Mouse (Mus musculus) forebrain, embryonic 14.5 days (tissue): ENCODE data around the gene Crocc. TPM values are rescaled to one million over a fixed set of nuclear protein-coding genes. Genes with fewer than 3 reads are reported as not detected.

Experiments
- ATAC-seq: fragments of 200-750 bp; cut with Nextera tagmentation; 2 replicates; pipeline ENCODE4 v1.8.0; 2017; ENCODE audit warnings: mild to moderate bottlenecking, moderate library complexity
- DNase-seq: peaks from one replicate; pipeline ENCODE4 v3.0.0-alpha.2; 2015; ENCODE audit warnings: low spot score
- H3K27ac ChIP-seq: fragments of 300-500 bp; sonication (generic); 2 replicates; pipeline ENCODE4 v1.5.1; 2014; ENCODE audit warnings: low read depth, mild to moderate bottlenecking, control low read depth, low read length, moderate library complexity
- H3K27me3 ChIP-seq: fragments of 300-500 bp; sonication (generic); replicated peaks from 2 replicates; pipeline ENCODE4 v1.6.1; 2014; ENCODE audit warnings: low read length, control low read depth, mixed read lengths; ENCODE audit not compliant: control insufficient read depth, insufficient read depth
- H3K36me3 ChIP-seq: fragments of 300-500 bp; sonication (generic); 2 replicates; pipeline ENCODE4 v1.6.1; 2014; ENCODE audit warnings: low read length, control low read depth; ENCODE audit not compliant: control insufficient read depth, insufficient read depth
- H3K4me1 ChIP-seq: fragments of 300-500 bp; sonication (generic); 2 replicates; pipeline ENCODE4 v1.6.1; 2014; ENCODE audit warnings: antibody characterized with exemption, low read length, control low read depth; ENCODE audit not compliant: control insufficient read depth, insufficient read depth
- H3K4me2 ChIP-seq: fragments of 300-500 bp; sonication (generic); 2 replicates; pipeline ENCODE4 v1.6.1; 2014; ENCODE audit warnings: mild to moderate bottlenecking, control low read depth, low read length
- H3K4me3 ChIP-seq: fragments of 300-500 bp; sonication (generic); 2 replicates; pipeline ENCODE4 v1.5.1; 2014; ENCODE audit warnings: low read depth, low read length, control low read depth
- H3K9ac ChIP-seq: fragments of 300-500 bp; sonication (generic); 2 replicates; pipeline ENCODE4 v1.6.1; 2014; ENCODE audit warnings: mild to moderate bottlenecking, low read length, control low read depth, moderate library complexity
- H3K9me3 ChIP-seq: fragments of 300-500 bp; sonication (generic); replicated peaks from 2 replicates; pipeline ENCODE4 v1.6.1; 2016; ENCODE audit warnings: low read length, control low read depth, mixed read lengths; ENCODE audit not compliant: control insufficient read depth
- WGBS: fragments of 180-500 bp; shearing (Covaris S2); extraction: QIAGEN DNeasy Blood & Tissue Kit; methylation state at CpG from one replicate; pipeline ENCODE4 v1.1.7; 2014; 5-methylcytosine and 5-hydroxymethylcytosine counted together
- polyA plus RNA-seq: library from polyadenylated mRNA; unstranded; fragments of >200 nt; fragmentation: Nextera tagmentation; extraction: Ambion mirVana; gene quantifications from 2 replicates; pipeline ENCODE4 v1.2.1, GENCODE M21; 2014

Crocc gene
- polyA plus RNA-seq, 1 experiment from 2014 or later, result 7.8 TPM

DNA sequence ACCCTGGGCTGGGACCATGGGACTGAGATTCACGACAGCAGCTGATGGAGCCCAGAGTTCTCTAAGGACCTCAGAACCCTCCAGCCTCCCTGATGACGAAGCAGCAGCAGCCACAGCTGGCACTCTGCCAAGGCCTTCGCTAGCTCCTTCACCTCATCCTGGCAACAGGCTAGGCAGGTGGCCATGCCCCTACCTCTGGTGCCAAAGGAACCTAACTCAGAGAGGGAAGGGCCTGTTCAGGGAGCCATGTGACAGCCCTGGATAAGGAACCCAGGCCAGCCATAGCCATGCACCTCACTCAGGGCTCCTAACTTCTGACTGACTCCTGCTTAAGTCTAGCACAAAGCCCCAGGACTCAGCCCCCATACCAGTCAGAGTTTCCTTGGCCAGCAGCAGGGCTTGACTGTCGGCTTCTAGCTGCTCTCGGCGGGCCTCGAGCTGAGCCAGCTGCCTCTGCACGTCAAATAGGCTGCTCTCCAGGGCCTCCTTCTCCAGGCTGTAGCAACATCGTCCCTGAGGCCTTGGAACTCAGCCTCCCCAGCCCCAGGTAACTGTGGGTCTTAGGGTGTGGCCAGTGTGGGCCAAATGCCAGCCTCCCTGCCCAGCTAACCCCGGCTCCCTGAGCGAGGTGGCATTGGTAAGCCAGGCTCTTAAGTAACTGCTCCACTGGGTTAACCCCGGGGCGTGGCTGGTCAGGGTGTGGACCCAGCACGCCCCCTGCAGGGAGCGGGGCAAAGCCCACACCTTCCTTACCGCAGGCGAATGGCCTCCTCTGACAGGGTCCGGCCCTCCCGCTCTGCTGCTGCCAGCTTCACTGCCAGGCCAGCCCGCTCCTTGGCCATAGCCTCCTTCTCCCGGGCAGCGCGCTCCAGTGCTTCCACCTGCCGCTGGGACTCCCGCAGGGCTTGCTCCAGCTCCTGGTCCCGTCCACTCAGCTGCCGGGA is 26.5 kb downstream of the Crocc start:
- Histone ChIP-seq H3K9ac (no peak overlapping the region), H3K4me1 (no peaks in the 10 kb centered on the region), H3K36me3 (peaks cover 68% of the 10 kb centered on the region), H3K9me3 (no peaks in the 10 kb centered on the region), H3K27me3 (no peaks in the 10 kb centered on the region), H3K4me2 (no peak overlapping the region), H3K27ac (no peak overlapping the region), H3K4me3 (no peak overlapping the region)
- no peak for ATAC-seq
- DNase-seq, result no peak
- 77% methylated on average over 27 of the region's 27 CpGs for WGBS

- DNase-seq (peak; percentile 84), ATAC-seq (peak; percentile 68)
- peaks cover 68% of the 10 kb centered on the region for H3K36me3 ChIP-seq
- H3K9ac ChIP-seq, result no peak overlapping the region
- 14% methylated on average over 6 of the region's 6 CpGs for WGBS
- H3K4me2 ChIP-seq, result no peak overlapping the region
- no peak overlapping the region for H3K4me3 ChIP-seq
- H3K27ac ChIP-seq, result no peak overlapping the region
- no peaks in the 10 kb centered on the region for H3K27me3 ChIP-seq
- H3K4me1 ChIP-seq, result no peaks in the 10 kb centered on the region
- H3K9me3 ChIP-seq, result no peaks in the 10 kb centered on the region
These were observed 28.6 kb downstream of the Crocc start for GRCm38 (mm10) chr4:141031733-141032132.

DNA sequence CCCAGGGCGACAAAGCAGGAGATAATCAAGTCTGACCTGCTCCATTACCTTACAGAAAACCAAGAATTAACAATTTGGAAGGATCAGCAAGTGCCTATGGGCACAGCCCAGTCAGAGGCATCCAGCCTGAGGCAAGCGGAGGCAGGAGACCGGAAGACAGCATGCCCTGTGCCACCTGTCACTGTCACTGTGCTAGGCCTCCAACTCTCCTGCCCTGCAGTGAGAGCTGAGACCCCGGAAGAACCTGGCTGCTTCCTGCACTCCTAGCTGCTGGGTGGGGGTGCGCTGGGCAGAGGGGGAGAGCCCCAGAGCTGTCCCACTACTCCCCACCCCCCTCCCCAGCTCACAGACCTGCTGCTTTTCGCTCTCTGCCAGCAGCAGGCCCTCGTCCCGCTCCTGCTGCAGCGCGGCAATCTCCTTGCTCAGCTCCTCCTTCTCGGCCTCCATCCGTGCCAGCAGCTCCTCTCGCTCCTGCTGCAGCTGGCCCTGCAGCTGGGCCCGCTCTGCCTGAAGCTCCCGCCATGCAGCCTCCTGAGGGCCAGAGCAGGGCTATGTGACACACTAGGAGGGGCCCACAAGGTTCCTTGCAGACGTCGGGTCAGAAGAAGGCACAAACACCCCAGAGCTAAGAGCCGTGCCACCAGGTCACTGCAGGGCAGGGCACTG is 29.7 kb downstream of the Crocc start:
- H3K4me3 ChIP-seq, result no peak overlapping the region
- WGBS, result 83% methylated on average over 17 of the region's 18 CpGs

GRCm38 (mm10) chr4:141024992-141025391 is 35.4 kb downstream of the Crocc start:
- no peak for DNase-seq
- H3K4me3 ChIP-seq, result no peak overlapping the region
- no peak overlapping the region for H3K27ac ChIP-seq
- H3K27me3 ChIP-seq, result no peaks in the 10 kb centered on the region
- H3K4me1 ChIP-seq, result peaks cover 18% of the 10 kb centered on the region
- H3K9ac ChIP-seq, result no peak overlapping the region
- peaks cover 56% of the 10 kb centered on the region for H3K36me3 ChIP-seq
- 76% methylated on average over 22 of the region's 27 CpGs for WGBS
- H3K9me3 ChIP-seq, result no peaks in the 10 kb centered on the region
- no peak overlapping the region for H3K4me2 ChIP-seq
- no peak for ATAC-seq

More for the DNA sequence above, 29.7 kb downstream of the Crocc start:
- no peak for DNase-seq
- no peaks in the 10 kb centered on the region for H3K9me3 ChIP-seq
- peaks cover 68% of the 10 kb centered on the region for H3K36me3 ChIP-seq
- no peak for ATAC-seq
- H3K4me1 ChIP-seq, result no peaks in the 10 kb centered on the region
- H3K9ac ChIP-seq, result 0 out of 2 replicates have a peak overlapping the region, but pooled peaks have one; percentile 5
- H3K4me2 ChIP-seq, result no peak overlapping the region
- no peak overlapping the region for H3K27ac ChIP-seq
- no peaks in the 10 kb centered on the region for H3K27me3 ChIP-seq

- no peaks in the 10 kb centered on the region for H3K27me3 ChIP-seq
These were observed 36.3 kb downstream of the Crocc start for GRCm38 (mm10) chr4:141024052-141024451.

GRCm38 (mm10) chr4:141021614-141021929 is 38.8 kb downstream of the Crocc start:
- DNase-seq (peak; percentile 63), ATAC-seq (peak; percentile 49)
- 26% methylated on average over 11 of the region's 11 CpGs for WGBS
- peaks cover 25% of the 10 kb centered on the region for H3K4me1 ChIP-seq
- H3K4me3 ChIP-seq, result no peak overlapping the region
- peak overlapping the region; percentile 3; the same call in 1 of the 2 replicates for H3K9ac ChIP-seq
- H3K4me2 ChIP-seq, result no peak overlapping the region
- peak overlapping the region; percentile 96 for H3K27ac ChIP-seq
- H3K9me3 ChIP-seq, result no peaks in the 10 kb centered on the region
- no peaks in the 10 kb centered on the region for H3K27me3 ChIP-seq
- H3K36me3 ChIP-seq, result peaks cover 38% of the 10 kb centered on the region

More at GRCm38 (mm10) chr4:141024052-141024451, 36.3 kb downstream of the Crocc start:
- Histone ChIP-seq H3K9ac (no peak overlapping the region), H3K36me3 (peaks cover 53% of the 10 kb centered on the region), H3K9me3 (no peaks in the 10 kb centered on the region), H3K4me1 (peaks cover 25% of the 10 kb centered on the region), H3K4me3 (no peak overlapping the region), H3K4me2 (no peak overlapping the region), H3K27ac (no peak overlapping the region)
- no peak for DNase-seq
- WGBS, result 79% methylated on average over 9 of the region's 9 CpGs
- no peak for ATAC-seq

DNA sequence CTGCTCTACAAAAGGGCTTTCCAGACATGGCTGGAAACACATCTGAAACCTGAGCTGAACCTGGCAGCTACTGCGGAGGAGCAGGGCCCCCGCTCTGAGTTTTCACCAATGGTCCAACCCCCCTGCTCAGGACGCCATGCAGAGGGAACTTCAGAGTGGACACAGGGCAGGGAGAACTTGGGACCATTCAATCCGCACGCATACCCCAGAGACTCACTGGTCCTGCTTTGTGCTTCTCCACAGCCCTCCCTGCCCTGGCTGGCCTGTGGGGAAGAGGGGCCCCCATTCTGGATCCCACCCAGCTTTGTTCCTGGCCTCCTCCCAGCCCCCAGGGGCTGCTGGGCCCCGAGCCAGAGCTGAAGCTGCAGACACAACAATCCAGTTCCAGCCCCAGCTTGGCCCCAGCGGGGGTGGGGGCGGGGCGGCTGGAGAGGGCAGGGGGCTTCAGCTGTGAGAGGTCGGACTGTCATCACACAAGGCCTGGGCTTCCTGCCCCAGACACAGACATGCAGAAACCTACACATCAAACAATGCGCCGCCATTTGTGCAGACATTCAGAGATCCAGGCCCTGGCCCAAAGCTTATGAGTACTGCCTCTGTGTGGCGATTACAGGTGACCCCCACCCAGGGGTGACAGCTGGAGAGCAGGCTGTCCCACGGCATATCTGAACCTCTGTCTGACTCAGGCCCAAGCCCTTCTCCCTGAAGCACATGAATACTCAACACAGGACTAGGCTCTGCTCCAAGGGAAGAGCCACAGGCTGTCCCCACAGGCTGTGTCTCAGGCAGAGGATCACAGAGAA is 39.3 kb downstream of the Crocc start:
- WGBS, result 12% methylated on average over 14 of the region's 14 CpGs
- Histone ChIP-seq H3K4me2 (0 out of 2 replicates have a peak overlapping the region, but pooled peaks have one; percentile 8), H3K27ac (peak overlapping the region; percentile 96), H3K36me3 (peaks cover 38% of the 10 kb centered on the region), H3K9me3 (no peaks in the 10 kb centered on the region), H3K4me1 (peaks cover 25% of the 10 kb centered on the region), H3K4me3 (no peak overlapping the region), H3K9ac (peak overlapping the region; percentile 3; the same call in 1 of the 2 replicates), H3K27me3 (no peaks in the 10 kb centered on the region)
- DNase-seq (peak; percentile 88), ATAC-seq (peak; percentile 76)

GRCm38 (mm10) chr4:141020220-141020619 is 40.1 kb downstream of the Crocc start:
- 0 out of 2 replicates have a peak, but pooled peaks have one; percentile 1 for ATAC-seq
- Histone ChIP-seq H3K9me3 (no peaks in the 10 kb centered on the region), H3K9ac (0 out of 2 replicates have a peak overlapping the region, but pooled peaks have one; percentile 3), H3K27me3 (no peaks in the 10 kb centered on the region), H3K4me2 (no peak overlapping the region), H3K27ac (peak overlapping the region; percentile 96), H3K4me3 (no peak overlapping the region), H3K36me3 (peaks cover 38% of the 10 kb centered on the region), H3K4me1 (peaks cover 25% of the 10 kb centered on the region)
- WGBS, result 74% methylated on average over 17 of the region's 17 CpGs
- no peak for DNase-seq
